Mouse (Mus musculus) kidney, postnatal 0 days (tissue): Measurements from ENCODE around the gene Fam83g. TPM values are rescaled to one million over a fixed set of nuclear protein-coding genes. Genes with fewer than 3 reads are reported as not detected.

ENCODE experiments used
- ATAC-seq: fragments of 200-750 bp; cut with Nextera tagmentation; replicated peaks from 2 replicates; pipeline ENCODE4 v1.8.0; 2017; ENCODE audit warnings: low read depth, moderate number of reproducible peaks, moderate TSS enrichment, moderate library complexity; ENCODE audit not compliant: low FRiP score
- DNase-seq: peaks from one replicate; pipeline ENCODE4 v3.0.0-alpha.2; 2016; ENCODE audit warnings: low spot score
- H3K27ac ChIP-seq: fragments of 300-500 bp; sonication (generic); 2 replicates; pipeline ENCODE4 v1.5.1; 2014; ENCODE audit warnings: mild to moderate bottlenecking
- H3K27me3 ChIP-seq: fragments of 300-500 bp; sonication (generic); 2 replicates; pipeline ENCODE4 v1.6.1; 2014; ENCODE audit warnings: low read length, mixed read lengths; ENCODE audit not compliant: insufficient read depth
- H3K36me3 ChIP-seq: fragments of 300-500 bp; sonication (generic); 2 replicates; pipeline ENCODE4 v1.6.1; 2014; ENCODE audit warnings: low read length, mixed read lengths; ENCODE audit not compliant: insufficient read depth
- H3K4me1 ChIP-seq: fragments of 300-500 bp; sonication (generic); replicated peaks from 2 replicates; pipeline ENCODE4 v1.6.1; 2014; ENCODE audit warnings: antibody characterized with exemption, low read length, mixed read lengths; ENCODE audit not compliant: insufficient read depth
- H3K4me2 ChIP-seq: fragments of 300-500 bp; sonication (generic); 2 replicates; pipeline ENCODE4 v1.6.1; 2014; ENCODE audit warnings: mild to moderate bottlenecking, low read length, moderate library complexity, mixed read lengths
- H3K4me3 ChIP-seq: fragments of 300-500 bp; sonication (generic); replicated peaks from 2 replicates; pipeline ENCODE4 v1.5.1; 2014; ENCODE audit warnings: low read depth, low read length
- H3K9ac ChIP-seq: fragments of 300-500 bp; sonication (generic); 2 replicates; pipeline ENCODE4 v1.6.1; 2014; ENCODE audit warnings: low read depth, low read length
- H3K9me3 ChIP-seq: fragments of 300-500 bp; sonication (generic); replicated peaks from 2 replicates; pipeline ENCODE4 v1.6.1; 2016; ENCODE audit warnings: low read length, inconsistent platforms, mixed read lengths
- CTCF ChIP-seq: IDR thresholded peaks from 2 replicates; pipeline ENCODE4 v1.5.1; 2016; ENCODE audit warnings: antibody characterized with exemption, low read depth, mild to moderate bottlenecking, moderate library complexity
- WGBS: fragments of 180-500 bp; shearing (Covaris S2); extraction: QIAGEN DNeasy Blood & Tissue Kit; methylation state at CpG from one replicate; pipeline ENCODE4 v1.1.7; 2014; 5-methylcytosine and 5-hydroxymethylcytosine counted together
- polyA plus RNA-seq: library from polyadenylated mRNA; unstranded; fragments of >200 nt; fragmentation: Nextera tagmentation; extraction: Ambion mirVana; gene quantifications from 2 replicates; pipeline ENCODE4 v1.2.1, GENCODE M21; 2015

Fam83g gene
- polyA plus RNA-seq, 1 experiment from 2014 or later: 2.9 TPM

DNA sequence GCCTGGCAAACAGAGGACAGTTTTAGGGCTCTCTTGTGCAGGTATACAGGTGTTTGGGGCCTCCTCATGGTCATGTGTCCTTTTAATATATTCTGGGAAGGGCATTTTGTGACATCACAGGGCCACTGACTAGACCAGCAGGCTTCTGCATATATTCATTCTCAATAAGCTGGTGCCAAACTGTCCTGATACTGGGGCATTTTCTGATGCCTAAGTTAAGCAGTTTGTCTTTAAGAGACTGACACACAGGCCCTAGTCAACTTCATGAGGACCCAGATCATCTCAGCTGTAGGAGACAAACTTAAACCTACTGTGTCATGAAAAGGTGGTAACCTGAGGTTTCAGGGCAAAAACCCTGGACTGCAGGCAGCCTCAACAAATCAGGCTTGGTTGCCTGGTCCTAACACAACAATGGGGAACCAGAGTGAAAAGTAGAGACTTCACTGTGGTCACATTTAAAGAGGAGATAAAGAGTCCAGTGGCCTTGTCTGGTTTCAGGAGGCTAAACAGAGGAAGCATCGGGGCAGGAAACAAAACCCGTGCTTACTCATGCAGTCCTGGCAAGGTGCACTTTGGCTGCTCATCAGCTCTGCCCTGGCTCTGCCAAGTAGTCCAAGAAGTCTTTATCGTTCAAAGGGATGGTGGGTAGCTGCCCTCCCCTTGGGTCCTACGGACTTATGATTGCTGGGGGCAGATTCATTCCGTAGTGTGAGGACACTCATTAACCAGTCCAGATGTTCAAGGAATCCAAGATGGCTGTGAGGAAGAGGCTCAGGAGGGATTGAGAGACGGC is 35.7 kb upstream of the Fam83g start:
- 40% methylated on average over 6 of the region's 6 CpGs for WGBS
- Histone ChIP-seq H3K4me3 (no peak overlapping the region), H3K9ac (no peak overlapping the region), H3K4me2 (no peak overlapping the region), H3K36me3 (no peaks in the 10 kb centered on the region), H3K27me3 (no peaks in the 10 kb centered on the region), H3K4me1 (no peaks in the 10 kb centered on the region), H3K9me3 (no peaks in the 10 kb centered on the region), H3K27ac (no peak overlapping the region; the same call in 1 of the 2 replicates)
- ATAC-seq (0 out of 2 replicates have a peak, but pooled peaks have one; percentile 21), DNase-seq (no peak)
- no peak for TF ChIP-seq CTCF

DNA sequence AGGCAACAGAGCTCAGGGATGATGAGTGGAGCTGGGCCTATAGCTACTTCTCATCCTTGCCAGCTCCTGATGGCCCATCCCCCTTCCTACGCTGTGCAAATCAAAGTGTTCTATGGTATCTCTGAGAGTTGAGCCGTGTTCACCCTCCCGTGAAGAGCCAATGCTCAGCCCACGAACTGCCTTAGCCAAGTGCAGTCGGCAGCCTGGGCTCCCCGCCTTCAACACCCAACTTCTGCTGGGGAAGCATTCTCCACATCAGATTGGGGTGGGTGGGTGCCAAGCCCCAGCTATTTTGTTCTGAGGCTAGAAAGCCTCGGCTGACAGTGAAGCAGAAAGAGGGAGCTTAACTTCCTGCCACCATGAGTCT is 35.2 kb upstream of the Fam83g start:
- no peak for ATAC-seq
- no peak for DNase-seq
- 40% methylated on average over 7 of the region's 7 CpGs for WGBS
- no peak overlapping the region for H3K4me2 ChIP-seq
- no peaks in the 10 kb centered on the region for H3K9me3 ChIP-seq
- no peak overlapping the region for H3K4me3 ChIP-seq
- no peaks in the 10 kb centered on the region for H3K27me3 ChIP-seq
- no peak overlapping the region for H3K27ac ChIP-seq
- H3K4me1 ChIP-seq: no peaks in the 10 kb centered on the region
- H3K9ac ChIP-seq: no peak overlapping the region
- TF ChIP-seq CTCF: no peak
- no peaks in the 10 kb centered on the region for H3K36me3 ChIP-seq

DNA sequence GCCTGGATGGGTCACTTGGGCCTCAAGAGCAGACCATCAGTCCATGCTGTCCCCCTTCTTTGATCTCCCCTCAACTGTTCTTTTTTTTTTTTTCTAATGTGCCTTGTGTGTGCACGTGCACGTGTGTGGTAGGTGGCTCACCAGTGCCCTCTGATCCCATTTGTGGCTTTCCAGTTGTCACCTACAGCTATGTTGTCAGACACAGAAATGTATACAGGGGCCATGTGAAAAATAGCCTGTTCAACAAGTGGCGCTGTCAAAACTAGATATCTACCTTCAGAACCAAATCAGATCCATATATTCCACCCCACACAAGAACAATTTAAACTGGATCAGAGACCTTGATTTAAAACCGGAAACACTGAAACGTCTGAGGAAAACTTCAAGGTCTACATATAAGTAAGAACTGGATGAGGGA is 34.7 kb upstream of the Fam83g start:
- TF ChIP-seq CTCF: no peak
- no peak overlapping the region for H3K4me2 ChIP-seq
- H3K9me3 ChIP-seq: no peaks in the 10 kb centered on the region
- ATAC-seq (no peak), DNase-seq (no peak)
- WGBS: 96% methylated on average over 5 of the region's 5 CpGs
- H3K36me3 ChIP-seq: no peaks in the 10 kb centered on the region
- no peak overlapping the region for H3K4me3 ChIP-seq
- no peaks in the 10 kb centered on the region for H3K27me3 ChIP-seq
- H3K27ac ChIP-seq: no peak overlapping the region
- no peak overlapping the region for H3K9ac ChIP-seq
- H3K4me1 ChIP-seq: no peaks in the 10 kb centered on the region

DNA sequence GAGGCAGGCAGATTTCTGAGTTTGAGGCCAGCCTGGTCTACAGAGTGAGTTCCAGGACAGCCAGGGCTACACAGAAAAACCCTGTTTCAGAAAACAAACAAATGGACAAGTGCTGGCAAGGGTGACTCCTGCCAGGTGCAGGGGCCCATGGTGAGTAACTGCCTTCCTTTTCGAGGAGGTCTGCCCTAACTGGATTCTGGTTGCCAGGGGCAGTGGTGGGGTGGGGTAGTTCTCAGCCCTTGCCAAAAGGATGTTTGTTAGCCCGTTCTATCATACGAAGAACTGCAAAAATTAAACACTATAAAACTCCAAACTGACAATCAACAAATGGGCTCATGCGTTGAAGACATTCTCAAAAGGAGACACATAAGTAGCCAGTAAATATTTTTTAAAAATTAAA is 34.3 kb upstream of the Fam83g start:
- WGBS: 94% methylated on average over 4 of the region's 4 CpGs
- H3K4me2 ChIP-seq: no peak overlapping the region
- no peaks in the 10 kb centered on the region for H3K27me3 ChIP-seq
- no peaks in the 10 kb centered on the region for H3K4me1 ChIP-seq
- no peak overlapping the region for H3K27ac ChIP-seq
- no peak overlapping the region for H3K9ac ChIP-seq
- H3K36me3 ChIP-seq: no peaks in the 10 kb centered on the region
- ATAC-seq (no peak), DNase-seq (no peak)
- H3K4me3 ChIP-seq: no peak overlapping the region
- no peaks in the 10 kb centered on the region for H3K9me3 ChIP-seq
- no peak for TF ChIP-seq CTCF

DNA sequence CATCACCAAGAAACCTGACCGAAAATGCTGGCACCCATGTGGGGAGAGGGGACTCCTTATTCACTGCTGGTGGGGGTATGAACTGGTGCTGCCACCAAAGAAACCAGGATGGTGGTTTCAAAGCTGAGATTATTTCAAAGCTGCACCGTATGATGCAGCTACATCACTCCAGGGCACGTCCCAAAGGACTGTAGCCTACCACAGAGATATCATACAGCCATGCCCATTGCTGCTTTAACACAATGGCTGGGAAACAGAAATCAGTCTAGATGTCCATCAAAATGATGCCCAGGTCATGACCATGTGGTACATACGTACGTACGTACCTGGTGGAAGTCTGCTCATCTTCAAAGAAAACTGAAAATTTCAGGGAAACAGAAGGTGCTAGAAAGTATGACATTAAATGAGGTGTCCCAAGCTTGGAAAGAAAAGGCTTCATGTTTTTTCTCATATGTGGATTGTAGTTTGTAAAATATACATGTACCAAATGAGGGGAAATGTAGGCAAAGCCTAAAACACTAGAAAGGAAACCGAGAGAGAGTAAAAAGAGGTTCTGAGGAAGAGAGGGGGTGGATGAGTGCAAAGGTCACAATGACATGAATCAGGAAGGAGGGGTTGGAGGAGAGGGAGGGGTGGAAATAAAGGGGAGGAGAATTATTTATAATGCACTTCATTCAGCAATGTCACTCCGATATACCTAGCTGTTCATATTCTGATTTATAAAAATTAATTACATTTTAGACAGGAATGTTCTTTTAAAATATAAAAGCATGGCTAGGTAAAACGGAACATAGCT is 33.2 kb upstream of the Fam83g start:
- 79% methylated on average over 9 of the region's 9 CpGs for WGBS
- TF ChIP-seq CTCF: no peak

DNA sequence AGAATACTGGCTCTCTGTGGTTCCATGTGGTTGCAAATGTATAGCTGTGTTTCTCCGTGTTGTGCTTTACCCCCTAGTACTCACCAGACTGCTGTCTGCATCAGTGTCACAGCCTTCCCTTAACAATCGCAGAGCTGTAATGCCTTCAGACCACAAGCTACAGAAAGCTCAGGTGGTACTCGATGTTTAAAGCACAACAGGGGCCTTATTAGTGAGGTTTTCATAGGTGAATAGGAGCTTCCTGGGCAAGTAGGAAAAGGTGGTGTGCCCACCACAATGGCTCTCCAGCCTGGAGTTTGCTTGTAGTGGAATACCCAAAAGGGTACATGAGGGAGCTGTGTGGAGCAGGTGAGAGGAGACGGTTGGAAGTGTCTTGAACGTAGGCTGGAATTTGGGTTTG is 31.7 kb upstream of the Fam83g start:
- Histone ChIP-seq H3K36me3 (no peaks in the 10 kb centered on the region), H3K27me3 (no peaks in the 10 kb centered on the region), H3K4me3 (no peak overlapping the region), H3K9me3 (no peaks in the 10 kb centered on the region), H3K27ac (no peak overlapping the region), H3K9ac (no peak overlapping the region), H3K4me1 (no peaks in the 10 kb centered on the region), H3K4me2 (no peak overlapping the region)
- WGBS: 90% methylated on average over 5 of the region's 5 CpGs
- DNase-seq: no peak
- no peak for TF ChIP-seq CTCF
- no peak for ATAC-seq

More for the DNA sequence above, 33.2 kb upstream of the Fam83g start:
- Histone ChIP-seq H3K27ac (no peak overlapping the region), H3K4me3 (no peak overlapping the region), H3K27me3 (no peaks in the 10 kb centered on the region), H3K36me3 (no peaks in the 10 kb centered on the region), H3K4me1 (no peaks in the 10 kb centered on the region), H3K9ac (no peak overlapping the region), H3K4me2 (no peak overlapping the region), H3K9me3 (no peaks in the 10 kb centered on the region)
- DNase-seq (no peak), ATAC-seq (no peak)
